Mouse (Mus musculus) c-Kit-positive CD71-positive TER-119-positive erythroid progenitor cells, embryonic 14.5 days (primary cell): ENCODE results near the gene 1700017B05Rik.
A peak's percentile ranks its signal among the peaks of the same experiment; 100 is the strongest.

ENCODE experiments used
- DNase-seq: peaks from one replicate; pipeline ENCODE4 v3.0.0-alpha.2; 2013; ENCODE audit warnings: low spot score

The 1700017B05Rik gene

GRCm38 (mm10) chr9:57272902-57273804 lies 10.7 kb upstream of the 1700017B05Rik start:
- no peak for DNase-seq

- DNase-seq: no peak
These were observed 9.6 kb upstream of the 1700017B05Rik start for GRCm38 (mm10) chr9:57271837-57272562.

- no peak for DNase-seq
These were observed 8.7 kb upstream of the 1700017B05Rik start for GRCm38 (mm10) chr9:57271081-57271480.

GRCm38 (mm10) chr9:57270399-57270798 lies 8.0 kb upstream of the 1700017B05Rik start:
- no peak for DNase-seq

DNA sequence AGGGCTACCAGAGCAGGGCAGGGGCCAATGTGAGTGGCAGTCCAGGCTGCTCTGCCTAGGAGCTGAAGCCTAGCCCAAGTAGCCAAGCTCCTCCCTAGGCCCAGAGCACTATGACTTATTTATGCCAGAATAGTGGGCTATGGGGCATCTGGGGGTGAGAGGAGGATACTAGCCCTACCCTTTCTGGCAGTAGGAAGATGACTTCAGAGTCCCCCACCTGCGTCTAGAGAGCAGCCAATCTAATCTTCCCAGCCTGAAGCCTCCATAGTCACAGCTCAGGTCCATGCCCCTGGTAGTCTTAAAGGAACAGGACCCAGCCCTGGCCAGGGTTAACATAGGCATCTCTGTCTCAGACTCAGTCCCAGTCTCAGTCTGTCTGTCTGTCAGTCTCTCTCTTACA lies 7.0 kb upstream of the 1700017B05Rik start:
- DNase-seq: no peak

- DNase-seq: no peak
These were observed 6.2 kb upstream of the 1700017B05Rik start for GRCm38 (mm10) chr9:57268575-57268974.

DNA sequence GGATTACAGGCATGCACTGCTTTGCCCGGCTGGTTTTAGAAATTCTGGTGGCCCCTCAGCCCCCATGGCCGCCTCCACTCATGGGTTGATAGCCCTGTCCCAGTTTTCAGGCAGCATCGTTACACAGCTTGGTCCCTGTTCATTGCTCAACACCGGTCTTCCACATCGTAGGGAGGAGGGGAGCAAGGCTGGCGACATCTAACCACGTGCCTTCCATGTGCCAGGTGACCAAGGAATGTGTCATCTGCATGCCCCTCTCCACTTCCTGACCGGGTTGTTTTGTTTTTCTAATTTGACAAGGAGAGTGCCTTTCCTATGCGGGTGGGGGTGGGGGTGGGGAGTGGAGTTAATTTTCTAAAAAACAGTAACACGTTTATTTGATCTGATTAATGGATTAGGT lies 5.7 kb upstream of the 1700017B05Rik start:
- no peak for DNase-seq

DNA sequence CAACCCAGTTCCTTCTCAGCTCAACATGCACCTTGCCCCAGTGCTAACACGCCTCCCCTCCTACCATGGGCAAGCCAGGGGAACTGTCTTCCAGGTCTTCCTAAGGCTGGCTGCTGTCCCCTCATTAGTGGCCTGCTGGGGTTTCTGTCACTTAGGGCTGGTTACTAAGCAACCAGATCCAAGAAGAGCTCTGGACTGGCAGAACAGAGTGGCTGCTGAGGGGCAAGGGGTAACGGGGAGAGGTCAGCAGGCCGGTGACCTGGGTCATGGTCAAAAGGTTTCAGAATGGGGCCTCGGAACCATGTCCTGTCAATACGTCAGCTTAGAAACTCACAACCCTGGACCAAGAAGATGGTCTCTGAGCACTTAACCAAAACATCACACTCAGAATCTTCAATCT lies 5.0 kb upstream of the 1700017B05Rik start:
- DNase-seq: no peak

DNA sequence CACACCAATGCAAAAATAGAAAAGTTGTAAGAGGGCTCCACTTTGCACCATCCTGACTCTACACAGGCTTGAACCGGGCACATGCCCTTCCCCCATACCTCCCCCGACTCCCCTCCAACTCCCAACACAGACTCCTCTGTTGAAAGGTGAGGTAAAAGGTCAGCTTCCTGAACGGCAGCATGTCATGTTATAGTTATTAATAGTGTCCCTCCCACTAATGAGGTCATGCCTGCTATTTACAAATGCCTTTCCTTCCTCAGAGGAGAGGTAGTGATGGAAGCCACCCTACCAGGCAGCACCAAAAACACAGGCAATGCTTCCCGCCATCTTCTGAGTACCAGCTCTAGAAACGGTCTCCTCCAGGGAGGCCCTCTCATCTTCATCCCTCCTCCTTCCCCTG lies 2.7 kb upstream of the 1700017B05Rik start:
- no peak for DNase-seq

DNA sequence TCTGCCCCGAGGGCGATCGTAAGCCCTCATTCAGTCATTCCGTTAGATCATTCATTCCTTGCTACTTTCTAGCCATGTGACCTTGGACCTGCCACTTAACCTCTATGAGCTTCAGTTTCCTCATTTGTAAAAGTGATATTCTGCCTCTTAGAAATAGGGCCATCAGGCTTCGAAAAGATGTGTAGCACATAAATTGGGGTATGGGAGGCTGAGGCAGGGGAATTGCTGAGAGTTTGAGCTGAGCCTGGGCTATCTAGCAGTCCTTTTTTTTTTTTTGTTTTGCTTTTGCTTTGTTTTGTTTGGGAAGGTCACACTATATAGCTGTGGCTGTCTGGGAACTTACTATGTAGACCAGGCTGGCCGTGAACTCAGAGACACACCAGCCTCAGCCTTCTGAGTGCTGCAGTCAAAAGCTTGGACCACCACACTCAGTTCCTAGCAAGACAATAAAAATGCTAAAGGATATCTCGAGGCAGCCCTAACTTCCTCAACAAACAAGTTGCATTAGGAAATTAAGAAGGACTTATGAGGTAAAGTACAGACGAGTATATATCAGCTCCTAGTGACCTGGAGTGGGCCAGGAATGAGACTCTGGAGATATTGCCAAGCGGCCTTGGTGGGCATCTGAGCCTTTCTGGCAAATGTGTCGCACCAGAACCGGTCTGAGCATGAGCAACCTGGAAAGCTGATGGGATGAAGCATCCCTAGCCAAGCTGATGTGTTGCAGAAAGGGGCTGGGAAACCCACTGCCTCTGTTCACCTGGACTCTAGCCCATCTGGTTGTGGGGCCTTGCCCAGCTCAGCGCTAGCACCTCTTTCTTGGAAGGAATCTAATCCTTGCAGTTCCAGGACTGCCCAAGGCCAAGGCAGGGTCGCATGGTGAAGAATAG lies 628 bp upstream of the 1700017B05Rik start:
- no peak for DNase-seq

GRCm38 (mm10) chr9:57261516-57261912 lies 898 bp downstream of the 1700017B05Rik start:
- peak; percentile 24 for DNase-seq

DNA sequence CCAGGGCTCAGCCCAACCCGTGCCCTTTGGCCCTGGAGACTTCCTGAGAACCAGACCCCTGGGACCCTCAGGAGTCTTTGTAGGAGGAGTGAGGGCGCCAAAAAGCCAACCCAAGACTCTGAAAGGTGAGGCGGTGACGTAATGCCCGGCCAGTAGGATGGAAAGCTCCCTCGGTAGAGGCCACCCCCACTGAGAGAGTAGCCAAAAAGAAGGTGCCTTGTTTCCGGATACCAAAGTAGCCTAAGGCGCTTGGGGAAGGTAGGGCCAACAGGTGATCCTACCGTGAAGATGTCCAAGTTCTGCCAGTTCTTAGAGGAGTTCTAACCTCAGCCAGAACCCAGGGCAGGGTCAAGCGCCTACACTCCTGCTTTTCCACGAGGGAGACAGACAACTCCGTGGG lies 1.5 kb downstream of the 1700017B05Rik start:
- DNase-seq: peak; percentile 11

DNA sequence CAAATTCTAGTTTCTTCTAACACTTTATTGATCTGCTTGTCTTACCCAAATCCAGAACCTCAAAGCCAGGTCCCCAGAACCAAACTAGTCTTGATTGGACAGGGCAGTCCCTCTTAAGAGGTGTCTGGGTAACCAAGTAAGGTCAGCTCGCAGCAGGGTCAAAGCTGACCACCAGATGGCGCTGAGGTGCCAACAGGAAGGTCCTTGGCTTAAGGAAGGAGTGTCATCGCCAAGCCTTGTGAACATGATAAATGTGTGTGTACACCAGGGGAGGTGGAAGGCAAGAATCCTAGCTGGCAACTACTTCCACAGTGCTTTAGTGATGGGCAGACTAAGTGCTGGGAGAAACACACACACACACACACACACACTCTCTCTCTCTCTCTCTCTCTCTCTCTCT lies 2.7 kb downstream of the 1700017B05Rik start:
- DNase-seq: peak; percentile 92

GRCm38 (mm10) chr9:57257627-57258026 lies 4.8 kb downstream of the 1700017B05Rik start:
- DNase-seq: no peak

DNA sequence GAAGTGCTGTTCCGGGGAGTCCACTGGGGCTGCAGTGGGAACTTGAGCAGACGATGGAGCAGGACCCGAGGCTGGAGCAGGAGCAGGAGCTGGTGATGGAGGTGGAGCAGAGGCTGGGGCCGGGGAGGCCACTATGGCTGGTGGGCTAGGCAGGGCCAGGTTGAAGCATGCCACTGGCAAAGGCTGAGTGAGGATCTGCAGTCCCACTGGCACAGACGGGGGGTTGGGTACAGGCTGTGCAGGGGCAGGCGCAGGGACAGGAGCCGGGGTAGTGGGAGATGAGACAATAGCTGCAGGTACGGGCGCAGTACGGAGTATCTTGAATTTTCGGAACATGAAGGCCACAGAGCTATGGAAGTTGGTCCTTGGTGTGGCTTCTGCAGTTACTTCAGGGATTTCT lies 5.6 kb downstream of the 1700017B05Rik start:
- DNase-seq: no peak

DNA sequence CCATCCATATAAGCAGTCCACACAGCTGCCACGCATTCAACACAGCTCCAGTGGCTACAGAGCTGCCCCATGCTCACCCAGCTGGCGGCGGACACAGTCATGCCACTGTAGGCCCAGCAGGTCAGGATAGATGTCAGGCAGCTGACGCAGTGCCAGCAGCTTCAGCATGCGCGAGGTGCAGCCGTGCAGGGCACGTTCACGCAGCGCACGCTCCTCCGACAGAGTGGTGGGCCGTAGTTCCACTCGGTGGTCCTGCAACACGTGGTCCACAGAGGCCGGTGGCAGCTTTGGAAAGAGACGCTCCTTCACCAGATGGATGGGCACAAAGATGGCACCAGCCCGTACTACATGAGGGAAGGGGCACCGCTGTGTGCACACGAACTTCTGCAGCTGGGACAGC lies 6.1 kb downstream of the 1700017B05Rik start:
- DNase-seq: no peak

DNA sequence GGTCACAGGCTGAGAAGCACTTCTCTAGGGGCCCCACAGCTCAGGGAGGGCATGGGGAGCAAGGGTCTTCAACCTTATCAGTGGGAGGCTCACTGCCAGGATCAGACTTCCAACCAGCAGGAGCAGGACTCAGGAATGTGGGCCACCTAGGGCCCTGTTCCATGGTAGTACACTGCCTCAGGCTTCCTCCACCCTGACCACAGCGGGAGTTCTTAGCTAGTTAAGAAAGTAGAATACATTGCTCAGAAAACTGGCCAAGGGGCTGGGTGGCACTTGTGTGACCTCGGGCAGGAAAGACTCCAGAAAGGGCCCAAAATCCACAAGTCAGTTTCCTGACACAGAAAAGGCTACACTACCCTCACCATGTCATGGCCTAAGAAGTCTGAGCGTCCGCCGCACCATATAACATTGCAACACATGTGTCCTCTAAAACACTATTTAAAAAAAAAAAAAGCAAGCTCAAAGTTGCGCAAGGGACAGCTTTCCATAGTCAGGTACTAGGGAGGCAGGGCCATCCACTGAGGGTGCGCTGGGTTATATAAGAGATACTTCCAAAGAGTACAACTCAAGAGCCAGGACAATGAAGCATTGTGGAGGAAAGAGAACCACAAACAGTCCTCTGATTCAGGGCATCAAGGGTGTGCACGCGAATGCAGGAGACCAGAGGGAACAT lies 7.5 kb downstream of the 1700017B05Rik start:
- no peak for DNase-seq

DNA sequence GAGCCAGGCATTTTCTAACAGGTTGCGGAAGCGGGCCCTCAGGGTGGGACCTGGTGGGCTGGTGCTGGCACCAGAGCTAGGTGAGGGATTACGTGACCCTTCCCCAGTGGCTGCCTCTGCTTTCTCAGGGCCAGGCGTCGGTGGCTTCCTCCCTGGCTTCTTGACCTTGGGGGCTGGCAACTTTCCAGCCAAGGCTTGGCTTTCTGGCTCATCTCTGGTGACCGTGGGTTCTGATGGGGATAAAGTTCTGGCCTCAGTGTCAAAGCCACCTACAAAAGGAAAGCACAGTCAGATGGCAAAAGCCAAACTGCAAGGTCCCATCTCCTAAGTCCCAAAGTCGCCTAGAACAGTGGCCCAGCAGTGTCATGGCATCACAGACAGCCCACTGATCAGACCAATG lies 8.4 kb downstream of the 1700017B05Rik start:
- DNase-seq: no peak

DNA sequence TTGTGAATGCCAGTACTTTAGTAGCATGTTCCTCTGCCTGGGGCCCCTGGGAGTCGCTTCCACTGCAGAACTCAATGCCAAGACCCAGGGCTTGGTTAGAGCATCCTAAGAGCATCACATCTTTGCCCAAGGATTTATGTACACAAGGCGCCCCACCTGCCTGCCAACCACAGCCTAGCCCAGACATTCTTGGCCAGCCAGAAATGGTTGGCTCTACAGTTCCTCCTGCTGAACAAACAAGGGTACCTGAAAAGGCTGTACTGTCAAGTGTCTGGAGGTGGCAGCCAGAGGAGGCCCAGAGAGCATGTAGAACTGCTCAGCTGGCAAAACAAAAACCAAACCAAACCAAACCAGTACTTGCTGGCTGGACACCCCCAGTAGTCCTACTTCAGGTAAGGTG lies 11.3 kb downstream of the 1700017B05Rik start:
- no peak for DNase-seq

GRCm38 (mm10) chr9:57250026-57250425 lies 12.4 kb downstream of the 1700017B05Rik start:
- no peak for DNase-seq

- no peak for DNase-seq
These were observed 14.1 kb downstream of the 1700017B05Rik start for GRCm38 (mm10) chr9:57248030-57248942.
